Mouse (Mus musculus) right cerebral cortex, adult 18-20 months (tissue): ENCODE measurements around the gene Slc35e4.
"Not testable (repeated sequence)": the region's sequence is repeated elsewhere in the genome, so short reads cannot be mapped to it uniquely, and the experiment has no call there.

ENCODE experiments used
- DNase-seq: peaks from one replicate; pipeline ENCODE4 v3.0.0; 2022; ENCODE audit warnings: mixed read lengths

The Slc35e4 gene

GRCm38 (mm10) chr11:3914109-3914840 lies at the start of gene Slc35e4:
Gene Slc35e4, minus strand, starts transcription at chr11:3914664.
- peak; percentile 79 for DNase-seq

DNA sequence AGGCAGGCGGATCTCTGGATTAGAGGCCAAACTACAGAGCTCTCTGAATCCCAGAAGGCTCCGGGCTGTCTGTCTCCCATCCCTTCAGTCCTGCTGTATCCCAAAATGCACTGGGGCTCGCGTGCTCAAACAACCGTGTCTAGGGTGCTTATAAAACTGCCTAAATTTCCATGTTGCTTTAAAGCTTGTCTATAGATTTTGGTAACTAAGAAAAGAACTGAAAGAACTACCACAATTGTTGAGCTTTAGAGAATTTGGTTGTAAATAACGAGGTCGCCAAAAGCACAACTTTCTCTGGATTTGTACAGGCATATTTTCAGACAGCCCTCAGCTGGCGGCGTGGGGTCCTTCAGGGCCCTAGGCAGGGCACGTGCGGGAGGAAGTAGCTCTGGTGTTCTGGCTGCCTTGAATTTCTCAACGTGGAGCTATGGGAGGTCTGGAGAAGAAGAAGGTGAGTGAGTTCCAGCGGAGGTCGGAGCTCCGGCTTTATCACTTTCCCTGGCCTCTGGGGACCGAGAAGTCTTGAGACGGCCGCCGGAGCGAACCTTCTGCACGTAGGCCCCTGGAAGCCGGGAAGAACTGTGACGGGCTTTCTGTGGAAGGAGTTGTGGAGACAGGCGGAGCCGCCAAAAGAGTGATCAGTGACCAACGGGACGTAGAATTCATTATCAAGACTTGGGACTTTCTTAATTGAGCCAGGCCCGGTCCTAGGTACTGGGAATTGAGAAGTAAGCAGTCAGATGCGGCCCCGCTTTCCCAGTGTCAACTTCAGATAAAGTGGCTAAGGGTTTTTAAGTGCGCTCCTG lies 49.3 kb upstream of the Slc35e4 start, which contains the start of gene Pes1:
TSS of gene Pes1 (plus strand) at position 366 of the 806 bp plus-strand sequence.
- peak; percentile 84 for DNase-seq

DNA sequence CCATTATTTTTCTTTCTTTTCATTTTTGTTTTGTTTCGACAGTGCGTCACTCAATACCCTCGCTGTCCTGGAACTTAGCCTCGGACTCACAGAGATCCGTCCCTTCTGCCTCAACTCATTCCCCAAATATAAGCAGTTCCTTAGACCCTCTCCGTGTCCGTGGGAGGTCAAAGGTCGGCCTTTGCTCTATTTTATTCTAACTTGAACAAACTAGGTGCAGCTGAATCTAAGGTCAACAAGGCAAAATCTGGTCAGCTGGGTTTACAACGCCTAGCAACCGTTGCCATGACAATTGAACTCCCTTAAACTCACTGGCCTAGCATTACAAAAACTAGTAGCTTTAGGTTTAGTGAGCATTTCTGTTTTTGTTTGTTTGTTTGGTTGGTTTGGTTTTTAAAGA lies 48.7 kb upstream of the Slc35e4 start:
- DNase-seq: no peak

GRCm38 (mm10) chr11:3961761-3962160 lies 47.3 kb upstream of the Slc35e4 start:
- no peak for DNase-seq

- DNase-seq: no peak
Observed at GRCm38 (mm10) chr11:3960901-3961300, 46.4 kb upstream of the Slc35e4 start.

DNA sequence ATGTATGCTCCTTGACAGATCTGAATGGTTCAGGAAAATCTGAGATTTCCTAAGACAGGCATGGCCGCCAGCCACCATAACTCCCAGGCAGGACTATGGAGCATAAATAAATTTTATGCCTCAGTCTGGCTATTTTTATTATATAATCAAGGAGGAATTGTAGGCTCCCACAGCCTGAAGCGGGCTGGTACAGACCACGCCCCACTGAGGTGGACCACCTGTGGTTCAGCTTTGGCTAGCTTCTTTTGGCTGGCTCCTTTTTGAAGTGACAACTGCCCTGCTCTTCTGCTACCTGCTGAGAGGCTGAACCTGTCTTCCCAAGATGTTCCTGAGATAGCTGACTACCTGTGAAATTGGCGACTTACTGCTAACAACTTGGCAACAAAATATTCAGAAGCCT lies 40.9 kb upstream of the Slc35e4 start:
- not testable (repeated sequence) for DNase-seq

DNA sequence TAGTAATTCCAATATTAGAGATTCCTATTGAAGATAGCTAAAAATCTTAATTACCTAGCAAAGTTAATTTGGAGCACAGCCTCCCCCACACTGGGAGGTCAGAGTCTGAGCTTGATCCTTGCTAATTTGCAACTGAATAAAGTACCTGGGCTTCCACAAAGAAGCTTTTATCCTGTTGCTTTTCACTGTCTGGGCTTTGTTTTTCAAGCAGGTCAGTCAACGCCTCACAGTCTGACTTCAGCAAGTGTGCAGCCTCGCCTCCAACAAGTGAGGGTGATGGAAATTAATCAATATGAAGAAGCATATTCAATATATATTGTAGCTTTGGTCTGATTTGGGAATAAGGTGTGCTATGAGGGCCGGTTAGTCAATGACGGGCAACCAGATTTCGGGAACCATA lies 40.4 kb upstream of the Slc35e4 start:
- DNase-seq: not testable (repeated sequence)

GRCm38 (mm10) chr11:3946386-3946785 lies 31.9 kb upstream of the Slc35e4 start:
- no peak for DNase-seq

DNA sequence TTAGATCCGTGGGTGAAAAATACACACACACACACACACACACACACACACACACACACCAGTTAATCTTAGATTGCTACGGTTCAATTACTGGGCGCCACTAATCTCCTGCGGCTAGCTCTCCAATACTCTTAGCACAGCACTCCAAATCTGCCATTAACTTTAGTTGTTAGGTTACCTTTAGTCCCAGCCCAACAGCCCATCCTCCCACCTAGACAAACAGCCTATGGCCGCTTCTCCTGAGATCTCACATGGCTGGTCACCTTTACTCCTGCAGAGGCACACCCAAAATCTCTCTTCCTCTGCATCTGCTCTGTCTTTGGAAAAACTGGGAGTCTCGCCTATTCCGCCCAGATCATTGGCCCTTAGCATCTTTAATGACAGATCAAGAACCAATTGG lies 26.9 kb upstream of the Slc35e4 start:
- no peak for DNase-seq

DNA sequence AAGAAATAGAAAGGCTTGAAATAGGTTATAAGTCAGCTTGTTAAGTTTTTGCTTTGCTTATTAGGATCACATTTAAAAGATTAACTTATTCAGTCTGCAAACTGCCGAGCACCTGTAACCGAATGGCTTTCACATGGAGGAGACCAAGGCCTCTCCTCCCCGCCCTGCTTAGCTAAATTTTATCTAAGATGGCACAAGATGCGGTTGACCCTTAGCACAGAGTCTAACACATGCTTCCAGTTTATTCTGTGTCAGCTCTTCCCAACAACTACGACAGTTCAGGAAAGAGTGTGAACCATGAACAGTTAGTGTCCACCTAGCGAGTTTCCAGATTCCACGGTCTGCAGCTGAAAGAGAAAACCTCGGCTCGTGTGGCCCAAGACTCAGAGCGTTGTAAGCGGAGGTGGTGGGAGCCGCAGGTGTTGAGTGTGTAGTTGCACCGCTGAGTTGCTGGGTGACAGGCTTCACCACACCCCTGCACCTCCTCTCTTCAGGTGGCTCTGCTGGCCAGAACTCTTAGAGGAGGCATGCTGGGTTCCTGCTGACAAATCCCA lies 22.9 kb upstream of the Slc35e4 start:
- DNase-seq: no peak

DNA sequence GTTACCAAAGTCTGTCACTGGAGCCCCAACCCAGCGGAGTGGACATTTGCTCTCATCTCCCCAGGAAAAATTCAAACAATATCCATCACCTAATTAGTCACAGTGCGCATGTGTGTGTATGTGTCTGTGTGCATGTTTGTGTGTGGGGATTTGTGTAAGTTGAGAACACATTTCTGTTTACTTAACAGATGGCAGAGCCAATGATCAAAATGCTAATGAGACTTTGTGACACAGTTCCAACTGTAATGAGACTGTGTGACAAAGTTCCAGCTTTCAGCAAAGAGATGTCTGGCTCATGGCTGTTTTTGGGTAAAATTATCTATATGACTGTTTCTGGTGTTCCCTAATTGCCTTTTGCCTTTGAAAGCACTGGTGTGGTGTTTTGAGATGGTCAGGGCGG lies 21.9 kb upstream of the Slc35e4 start:
- DNase-seq: no peak

DNA sequence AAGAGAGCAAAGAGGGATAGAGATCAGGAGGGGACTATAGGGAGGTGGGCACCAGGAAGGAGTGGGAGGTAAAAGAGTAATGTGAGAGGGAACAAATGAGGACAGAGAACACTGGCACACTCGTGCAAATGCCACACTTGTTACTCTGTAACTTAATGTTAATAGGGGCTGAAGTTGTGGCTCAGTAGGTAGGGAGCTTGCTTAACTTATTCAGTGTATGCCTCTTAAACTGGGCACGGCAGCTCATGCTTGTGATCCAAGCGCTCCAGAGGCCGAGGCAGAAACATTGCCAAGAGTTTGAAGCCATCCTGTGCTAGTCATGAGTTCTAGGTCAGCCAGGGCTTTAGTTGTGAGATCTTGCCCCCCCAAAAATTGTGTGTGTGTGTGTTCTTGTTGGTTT lies 20.7 kb upstream of the Slc35e4 start:
- DNase-seq: no peak

DNA sequence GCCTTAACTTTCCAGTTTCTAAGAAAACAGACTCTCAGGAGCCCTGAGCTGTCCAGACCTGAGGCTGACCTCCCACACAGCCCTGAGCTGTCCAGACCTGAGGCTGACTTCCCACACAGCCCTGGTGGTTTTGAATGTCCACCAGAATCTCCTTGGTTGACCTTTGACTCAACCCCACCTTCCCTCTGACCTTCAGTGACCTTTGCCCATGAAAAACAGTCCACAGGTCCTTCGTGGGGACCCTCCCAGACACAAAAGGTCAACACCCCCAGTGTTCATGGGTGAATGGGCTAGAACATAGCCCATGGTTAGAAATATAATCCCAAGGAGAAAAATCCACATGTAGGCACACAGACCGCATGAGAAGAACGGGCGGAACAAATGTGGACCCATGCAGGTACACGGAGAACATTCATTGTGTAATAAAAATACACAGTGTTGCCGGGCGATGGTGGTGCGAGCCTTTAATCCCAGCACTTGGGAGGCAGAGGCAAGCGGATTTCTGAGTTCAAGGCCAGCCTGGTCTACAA lies 19.4 kb upstream of the Slc35e4 start:
- DNase-seq: no peak

- DNase-seq: peak; percentile 68
Observed at GRCm38 (mm10) chr11:3931511-3932211, 17.2 kb upstream of the Slc35e4 start, which contains the start of gene Tcn2. Gene Tcn2, minus strand, starts transcription at chr11:3932159.

DNA sequence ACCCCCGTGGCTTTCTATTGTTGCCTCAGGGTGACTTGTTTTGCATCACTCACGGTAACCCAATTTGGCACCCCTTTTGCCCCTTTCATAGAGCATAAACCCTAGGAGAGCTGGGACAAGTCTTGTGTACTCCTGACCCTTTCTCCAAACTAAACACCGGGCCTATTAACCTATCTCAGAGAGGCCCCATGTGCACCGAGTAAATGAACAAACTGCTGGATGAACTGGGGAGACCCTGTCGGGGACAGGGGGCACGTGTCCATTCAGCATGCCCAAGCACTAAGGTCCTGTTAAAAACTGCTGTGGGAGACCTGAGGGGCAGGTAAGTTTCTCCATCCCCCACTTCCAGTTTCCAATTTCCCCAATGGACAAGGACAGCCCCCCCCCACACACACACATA lies 16.5 kb upstream of the Slc35e4 start:
- no peak for DNase-seq

DNA sequence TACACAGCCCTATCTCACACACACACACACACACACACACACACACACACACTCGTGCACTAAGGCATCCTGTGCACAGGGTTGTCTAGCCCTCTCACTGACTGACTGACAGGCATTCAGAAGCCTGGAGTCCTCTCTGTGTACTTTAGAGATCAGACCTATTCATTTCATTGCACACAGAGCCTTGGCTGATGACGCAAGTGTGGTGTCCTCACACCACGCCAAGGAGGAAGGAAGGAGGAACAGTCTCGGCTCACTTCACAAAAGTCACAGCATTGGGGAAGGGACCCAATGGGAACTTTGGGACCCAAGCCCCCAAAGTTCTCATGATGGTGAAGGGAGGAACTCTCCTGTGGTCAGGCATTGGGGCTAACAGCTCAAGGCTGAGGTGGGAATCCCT lies 15.6 kb upstream of the Slc35e4 start:
- DNase-seq: no peak

GRCm38 (mm10) chr11:3925916-3926315 lies 11.5 kb upstream of the Slc35e4 start:
- DNase-seq: no peak

DNA sequence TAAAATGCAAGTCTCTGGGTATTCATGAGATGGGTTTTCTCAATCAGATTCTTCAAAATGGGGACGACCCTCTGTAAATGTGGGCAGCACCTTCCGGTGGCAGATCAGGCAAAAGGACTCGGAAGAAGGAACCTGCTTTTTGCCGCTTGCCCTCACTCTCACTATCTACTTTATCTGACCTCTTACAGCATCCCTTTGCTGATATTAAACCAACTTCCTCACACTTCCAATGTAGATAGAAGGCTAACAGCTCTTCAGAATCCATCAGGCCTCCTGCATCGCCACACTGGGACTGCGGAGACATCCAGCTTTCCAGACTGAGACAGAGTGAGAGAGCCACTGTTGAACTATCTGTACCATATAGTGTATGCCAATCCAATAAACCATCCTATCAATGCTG lies 8.3 kb upstream of the Slc35e4 start:
- no peak for DNase-seq

DNA sequence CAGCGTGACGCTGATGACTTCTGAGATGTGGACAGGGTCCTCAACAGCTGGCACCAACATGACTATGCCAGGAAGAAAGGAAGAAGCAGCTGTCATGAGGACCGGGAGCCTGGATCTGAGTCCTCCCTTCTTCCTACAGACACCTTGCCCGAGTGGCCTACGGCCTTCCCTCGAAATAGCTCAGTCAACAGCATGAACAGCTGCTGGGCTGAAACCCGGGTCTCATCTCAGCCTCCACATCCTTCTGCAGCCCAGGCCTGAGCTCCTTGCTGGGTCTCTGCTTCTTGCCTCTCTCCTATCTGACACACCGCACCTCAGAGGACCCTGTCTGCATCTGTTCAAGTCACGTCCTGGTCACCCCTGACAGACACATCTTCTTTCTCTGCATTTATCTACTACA lies 7.7 kb upstream of the Slc35e4 start:
- no peak for DNase-seq

DNA sequence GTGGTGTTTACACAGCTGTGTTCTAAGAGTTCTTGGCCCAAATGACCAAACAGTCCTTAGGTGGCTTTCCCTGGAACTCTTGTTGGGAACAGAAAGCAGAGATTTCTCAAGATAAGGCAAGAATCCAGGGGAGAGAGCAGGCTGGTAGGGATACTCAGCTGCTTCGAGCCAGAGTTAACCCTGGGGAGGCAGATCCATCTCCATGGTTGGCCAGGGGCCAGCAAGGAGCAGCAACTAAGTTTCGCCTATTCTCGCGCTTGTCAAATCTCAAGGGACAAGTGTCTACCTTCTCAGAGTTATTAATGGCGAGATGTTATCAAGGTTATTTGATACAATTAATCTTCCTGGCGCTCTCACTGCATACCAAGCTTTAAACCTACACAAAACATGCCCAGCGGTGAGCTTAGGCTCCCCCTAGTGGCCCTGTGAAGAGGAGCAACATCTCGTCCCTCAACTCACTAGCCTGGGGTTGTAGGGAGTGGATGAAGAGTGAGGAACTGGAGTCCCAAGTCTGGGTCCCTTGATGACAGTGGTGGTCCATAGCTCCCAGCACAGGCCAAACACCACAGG lies 6.9 kb upstream of the Slc35e4 start:
- peak; percentile 66 for DNase-seq

DNA sequence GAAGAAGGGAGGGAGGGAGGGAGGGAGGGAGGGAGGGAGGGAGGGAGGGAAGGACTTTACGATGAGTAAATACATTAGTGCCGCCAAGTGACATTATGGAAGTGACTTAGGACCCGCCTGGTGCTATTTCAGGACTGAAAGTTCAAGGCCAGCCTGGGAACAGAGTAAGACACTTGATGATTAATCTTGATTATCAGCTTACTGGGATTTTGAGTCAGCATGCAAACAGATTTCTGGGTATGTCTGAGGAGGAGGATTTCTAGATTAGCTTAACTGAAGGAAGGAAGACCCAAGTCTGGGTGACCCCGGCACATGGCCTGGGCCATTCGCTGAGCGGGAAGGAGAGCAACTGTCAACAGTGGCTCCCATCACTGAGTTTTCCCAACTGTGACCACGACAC lies 6.0 kb upstream of the Slc35e4 start:
- no peak for DNase-seq

DNA sequence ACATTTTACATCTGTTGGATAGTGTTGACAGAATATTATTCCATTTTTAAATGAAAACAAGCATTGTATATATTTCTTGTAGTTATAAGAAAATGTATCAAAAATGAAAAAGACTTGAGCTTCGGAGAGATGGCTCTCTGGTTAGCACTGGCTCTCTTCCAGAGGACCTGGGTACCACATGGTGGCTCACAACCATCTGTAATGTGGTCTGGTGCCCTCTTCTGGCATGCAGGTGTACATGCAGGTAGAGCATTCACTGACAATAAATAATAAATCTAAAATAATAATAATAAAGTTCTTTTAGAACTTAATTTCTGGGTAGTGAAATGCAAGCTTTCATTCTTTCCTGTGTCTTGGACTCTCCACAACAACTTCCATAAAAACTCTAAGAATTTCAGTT lies 4.3 kb upstream of the Slc35e4 start:
- DNase-seq: no peak
